Mouse (Mus musculus): ENCODE measurements at regions not wholly inside any gene's neighbourhood (a gene's known extent, or its start where the extent isn't known, plus 50 kb on each side); places are given as distances from the start of the nearest gene placed in this dataset.

DNA sequence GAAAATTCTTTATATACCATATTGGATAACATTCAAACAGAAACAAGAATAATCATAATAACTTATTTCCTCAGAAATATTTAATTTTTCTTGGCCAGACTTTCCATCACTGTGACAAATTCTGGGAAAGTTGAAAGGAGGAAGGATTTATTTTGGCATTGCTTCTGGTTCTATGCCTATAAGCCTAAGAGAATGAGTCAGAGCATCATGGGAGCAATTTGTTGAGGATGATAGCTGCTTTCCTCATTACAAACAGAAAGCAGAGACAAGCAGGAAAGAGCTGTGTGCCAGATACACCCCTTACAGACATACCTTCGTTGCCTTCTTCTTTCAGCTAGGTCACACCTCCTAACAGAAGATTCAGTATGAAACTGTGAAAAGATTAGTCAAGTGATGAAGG is 115.3 kb downstream of the Rgs21 start:
- no peak for DNase-seq

DNA sequence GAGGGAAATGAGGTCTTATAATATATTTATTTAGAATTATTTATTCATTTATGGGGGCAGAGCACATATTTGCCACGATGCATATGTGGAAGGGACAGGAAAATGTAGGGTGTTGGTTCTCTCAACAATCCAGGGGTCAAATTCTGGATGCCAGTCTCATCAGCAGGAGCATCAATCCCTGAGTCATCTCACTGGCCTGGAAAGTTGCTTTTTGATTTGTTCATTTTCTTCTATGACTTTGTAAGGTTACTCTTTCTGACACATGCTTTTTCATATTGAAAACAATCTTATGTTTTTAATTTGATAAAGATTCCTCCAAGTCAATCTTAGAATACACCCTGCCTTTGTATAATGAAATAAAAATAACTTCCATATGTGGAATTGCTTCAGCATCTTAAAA is 115.7 kb downstream of the Rgs21 start:
- no peak for DNase-seq

DNA sequence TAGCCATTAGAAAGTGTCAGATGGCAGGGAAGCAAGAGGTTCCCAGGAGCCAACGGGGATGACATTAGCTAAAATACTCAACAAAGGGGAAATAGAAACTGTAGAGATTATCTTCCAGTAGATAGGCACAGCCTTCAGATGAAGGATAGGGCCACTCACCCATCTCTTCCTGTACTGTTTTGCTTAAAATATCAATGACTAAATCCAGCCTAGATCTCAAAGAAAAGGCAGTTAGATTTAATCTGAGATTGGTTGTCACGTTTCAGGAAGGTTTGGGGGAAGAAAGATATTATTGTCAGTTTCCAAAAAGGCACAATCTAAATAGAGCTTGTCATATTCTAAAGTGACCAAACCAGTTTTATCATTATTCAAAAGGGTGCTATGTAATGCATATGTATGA is 130.8 kb downstream of the Rgs21 start:
- no peak for DNase-seq

DNA sequence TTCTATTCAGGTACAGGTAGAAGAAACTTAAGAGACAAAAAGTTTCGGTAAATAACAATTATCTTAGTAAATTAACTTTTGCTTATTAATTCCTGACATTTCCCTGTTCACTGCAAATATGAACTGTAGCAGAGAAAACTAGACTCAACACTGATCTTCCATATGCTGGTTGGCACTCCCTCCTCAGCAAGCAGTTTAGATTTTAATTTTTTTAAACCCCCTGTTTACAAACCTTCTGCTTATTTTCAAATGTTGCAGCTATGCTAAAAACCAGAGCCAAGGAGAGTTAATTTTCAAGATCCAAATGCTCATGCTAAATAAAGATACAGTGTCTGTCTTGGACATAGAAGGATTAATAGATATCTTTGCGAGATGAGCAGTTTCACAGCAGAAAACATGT is 134.7 kb downstream of the Rgs21 start:
- no peak for DNase-seq

DNA sequence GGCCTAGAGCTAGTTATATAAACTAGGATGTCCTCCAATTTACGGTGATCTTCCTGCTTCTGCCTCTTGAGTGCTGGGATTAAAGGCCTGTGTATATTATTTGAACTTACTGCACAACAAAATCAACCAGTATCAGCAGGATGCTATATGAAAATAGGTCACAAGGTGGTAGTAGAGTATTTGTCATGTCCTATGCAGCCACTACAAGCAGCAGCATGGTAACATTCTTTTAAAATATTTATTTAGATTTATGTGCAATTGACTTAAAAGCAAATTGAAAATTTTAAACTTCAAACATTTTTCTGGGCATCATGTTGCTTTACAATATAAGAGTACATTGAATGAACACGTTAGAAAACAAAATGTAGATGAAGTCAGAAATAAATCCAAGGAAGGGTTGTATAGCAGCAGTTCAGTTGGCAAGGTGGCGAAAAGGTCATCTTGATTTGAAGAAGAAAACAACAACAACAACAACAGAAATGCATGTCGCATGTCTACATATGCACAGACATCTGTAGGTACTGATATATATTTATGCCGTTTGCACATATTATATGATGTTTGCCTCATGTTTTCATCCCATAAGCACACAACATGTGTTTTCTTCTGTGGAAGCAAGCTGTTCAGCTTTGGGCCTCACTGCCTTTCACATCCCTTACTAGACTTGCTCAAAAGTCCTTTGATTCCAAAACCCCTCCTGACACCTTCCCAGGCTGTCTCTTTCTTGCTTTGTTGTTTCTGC is 135.8 kb downstream of the Rgs21 start:
- no peak for DNase-seq

DNA sequence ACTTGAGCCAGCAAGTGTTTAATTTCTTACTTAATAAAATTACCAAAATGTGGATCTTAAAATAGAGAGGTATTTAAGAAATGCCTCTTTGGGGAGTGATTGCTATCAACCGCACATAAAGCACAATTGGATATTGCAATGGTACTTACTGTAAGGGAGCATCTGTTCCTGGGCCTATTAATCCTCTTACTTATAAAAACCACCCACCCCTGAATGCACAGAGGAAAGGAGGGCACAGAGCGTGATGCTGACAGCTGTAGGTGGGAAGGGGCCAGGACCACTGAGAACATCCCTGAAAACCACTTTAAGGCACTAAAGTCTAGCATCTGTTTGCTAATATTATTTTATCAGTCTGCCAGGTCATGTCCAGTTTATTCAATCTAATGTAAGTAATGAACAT is 146.1 kb downstream of the Rgs21 start:
- no peak for DNase-seq

GRCm38 (mm10) chr1:144406387-144407383 is 157.6 kb upstream of the Rgs1 start:
- DNase-seq, result peak; percentile 67 to 77

DNA sequence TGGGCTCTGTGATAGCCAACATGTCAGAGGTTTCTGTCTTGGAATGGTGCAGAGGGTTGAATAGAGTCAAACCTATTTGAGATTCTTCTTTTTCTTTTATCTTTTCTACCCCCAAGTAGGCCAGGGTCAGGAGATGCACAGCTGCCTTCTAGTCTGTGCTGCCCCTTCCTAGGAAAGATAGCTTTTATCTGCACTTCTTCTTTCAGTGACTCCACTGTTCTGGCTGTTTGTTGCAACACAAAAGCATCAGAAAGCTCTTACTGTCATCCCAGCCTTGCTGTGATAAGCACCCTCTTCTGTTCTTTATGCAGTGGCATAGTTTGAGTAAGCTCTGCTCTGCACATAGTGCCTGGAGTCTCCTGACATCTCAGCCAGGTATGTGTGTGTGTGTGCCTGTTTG is 156.7 kb upstream of the Rgs1 start:
- DNase-seq, result no peak

- no peak for DNase-seq
These were observed 156.0 kb upstream of the Rgs1 start for GRCm38 (mm10) chr1:144405031-144405430.

DNA sequence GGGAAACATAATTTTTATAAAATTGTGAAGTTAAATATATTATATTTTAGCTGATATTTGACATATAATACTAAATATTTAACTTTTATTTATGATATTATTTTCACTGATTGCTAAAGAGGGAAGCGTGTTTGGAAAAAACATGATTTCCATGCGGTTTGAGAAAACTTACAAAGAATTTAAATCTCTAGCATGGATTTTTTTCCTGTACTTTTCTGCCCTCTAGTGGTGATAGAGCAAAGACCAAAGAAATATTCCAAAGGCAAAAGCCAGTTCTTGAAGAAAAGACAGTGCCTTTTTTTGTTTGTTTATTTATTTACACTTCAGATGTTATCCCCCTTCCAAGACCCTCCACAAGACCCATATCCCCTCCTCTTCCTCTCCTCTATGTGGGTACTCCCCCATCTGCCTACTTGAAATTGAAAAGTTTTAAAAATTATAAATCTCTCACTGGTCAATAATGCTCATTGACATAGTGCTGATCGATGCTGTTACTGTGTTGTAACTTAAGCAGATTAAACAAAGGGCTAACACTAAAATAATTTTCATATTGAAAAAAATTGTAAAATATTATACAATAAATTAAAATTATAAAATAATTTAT is 131.1 kb upstream of the Rgs1 start:
- no peak for DNase-seq

DNA sequence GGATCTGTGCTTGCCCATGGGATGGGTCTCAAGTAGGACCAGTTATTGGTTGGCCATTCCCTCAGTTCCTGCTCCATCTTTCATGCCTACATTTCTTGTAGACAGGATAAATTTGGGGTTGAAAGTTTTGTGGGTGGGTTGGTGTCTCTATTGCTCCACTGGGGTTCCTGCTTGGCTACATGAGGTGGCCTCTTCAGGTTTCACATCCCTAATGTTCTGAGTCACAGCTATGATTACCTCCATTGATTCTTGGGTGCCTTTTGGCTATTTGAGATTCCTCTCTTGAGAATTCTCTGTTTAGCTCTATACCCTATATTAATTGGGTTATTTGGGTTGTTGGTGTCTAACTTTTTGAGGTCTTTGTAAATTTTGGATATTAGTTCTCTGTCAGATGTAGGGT is 125.1 kb upstream of the Rgs1 start:
- DNase-seq, result no peak

GRCm38 (mm10) chr1:144367492-144367891 is 118.5 kb upstream of the Rgs1 start:
- no peak for DNase-seq

- no peak for DNase-seq
These were observed 106.7 kb upstream of the Rgs1 start for GRCm38 (mm10) chr1:144355560-144356310.

DNA sequence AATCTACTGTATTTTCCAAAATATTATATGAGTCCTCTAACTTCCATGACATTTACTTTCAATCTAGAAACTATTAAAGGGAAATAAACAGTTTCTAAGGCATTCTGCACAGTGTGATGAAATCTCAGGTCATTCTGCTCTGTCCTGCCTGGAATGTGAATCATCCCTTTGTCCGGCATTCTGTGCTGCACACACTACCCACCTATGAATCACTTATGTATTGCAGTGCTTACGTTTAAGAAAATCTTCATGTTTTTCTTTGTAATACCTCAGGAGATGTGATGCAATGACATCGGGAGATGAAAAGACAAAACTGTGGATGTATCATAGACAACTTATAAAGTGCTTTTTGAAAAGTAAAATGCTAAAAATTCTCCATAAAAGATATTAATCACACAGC is 106.0 kb upstream of the Rgs1 start:
- no peak for DNase-seq

- no peak for DNase-seq
These were observed 104.3 kb upstream of the Rgs1 start for GRCm38 (mm10) chr1:144353320-144353719.

GRCm38 (mm10) chr1:144343820-144344219 is 94.8 kb upstream of the Rgs1 start:
- DNase-seq, result no peak

- DNase-seq, result no peak
These were observed 94.3 kb upstream of the Rgs1 start for GRCm38 (mm10) chr1:144343299-144343698.

DNA sequence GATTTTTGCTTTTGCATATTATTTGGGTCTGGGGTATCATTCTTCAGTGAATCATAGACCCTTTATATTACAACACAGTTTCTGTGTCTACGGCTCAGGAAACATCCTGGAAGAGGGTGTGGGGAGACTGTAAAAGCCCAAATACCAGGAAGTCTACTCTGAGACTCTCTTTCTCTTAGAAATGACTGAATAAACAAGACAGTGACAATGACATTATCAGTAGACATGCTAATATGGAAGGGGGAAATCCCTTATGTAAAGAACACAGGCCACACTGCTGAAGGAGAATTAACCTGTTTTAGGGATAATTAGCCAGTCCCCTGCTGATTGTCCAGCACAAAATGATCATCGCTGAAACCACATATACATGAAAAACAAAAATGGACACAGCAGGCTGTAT is 88.5 kb upstream of the Rgs1 start:
- DNase-seq, result no peak

GRCm38 (mm10) chr1:144330365-144331050 is 81.5 kb upstream of the Rgs1 start:
- no peak for DNase-seq

DNA sequence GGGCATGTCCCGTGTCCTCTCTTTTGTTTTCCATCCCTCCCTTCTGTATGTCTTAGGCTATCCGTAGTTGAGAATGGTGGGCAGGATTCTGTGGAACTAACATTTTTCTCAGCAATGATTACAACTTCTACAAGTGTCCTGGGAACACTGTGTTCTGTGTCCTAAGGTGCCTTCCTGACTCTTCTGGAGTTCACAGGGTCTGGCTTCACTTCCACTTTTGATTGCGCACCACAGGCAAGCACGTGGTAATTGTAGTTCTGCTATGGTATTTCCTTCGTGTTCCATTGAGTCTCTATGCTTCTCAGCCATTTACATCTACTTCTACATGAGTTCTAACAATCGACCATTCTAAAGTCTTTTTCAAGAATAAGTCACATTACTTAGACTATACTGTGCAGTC is 70.4 kb upstream of the Rgs1 start:
- no peak for DNase-seq

DNA sequence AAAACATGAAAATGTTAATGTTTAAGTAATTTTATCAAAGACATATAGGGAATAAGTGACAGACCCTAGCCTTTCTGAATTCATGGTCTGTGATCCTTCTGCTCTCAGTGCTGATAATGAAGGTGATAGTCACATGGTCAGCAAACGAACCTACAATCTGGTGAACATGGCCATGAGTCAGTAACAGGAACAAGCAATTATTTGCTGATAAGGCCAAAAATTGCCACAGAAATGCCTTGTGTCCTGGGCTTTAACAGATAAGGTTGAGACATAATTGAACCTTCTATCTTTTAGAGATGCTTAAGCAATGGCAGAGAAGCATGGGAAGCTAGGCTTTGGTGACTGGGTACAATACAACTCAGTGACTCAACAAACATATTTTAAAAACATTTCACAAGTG is 69.2 kb upstream of the Rgs1 start:
- no peak for DNase-seq

DNA sequence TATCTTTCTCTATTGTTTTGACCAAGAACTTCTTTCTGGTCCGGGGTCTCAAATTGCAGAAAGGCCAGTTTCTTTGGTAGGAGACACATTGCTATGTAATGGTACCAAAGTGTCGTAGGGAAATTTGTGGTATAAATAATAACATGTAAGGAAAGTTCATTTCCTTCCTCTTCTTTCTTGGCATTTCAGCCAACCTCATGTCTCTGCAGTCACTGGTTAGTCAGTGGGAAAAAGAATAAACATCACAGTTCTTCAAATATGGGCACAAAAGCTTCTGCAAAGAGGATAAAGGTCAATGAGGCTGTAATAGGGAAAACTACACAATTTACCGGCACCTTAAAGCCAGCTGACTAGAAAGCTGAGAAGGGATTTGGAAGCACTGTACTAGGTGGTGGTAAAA is 68.5 kb upstream of the Rgs1 start:
- no peak for DNase-seq

Data from cerebellum, adult 18-20 months (tissue).